Mouse (Mus musculus) mature B cell (primary cell): ENCODE measurements at regions not wholly inside any gene's neighbourhood (a gene's known extent, or its start where the extent isn't known, plus 50 kb on each side); places are given as distances from the start of the nearest gene placed in this dataset.

Experiments used
- in situ Hi-C: fragments of 300-500 bp; cut with MboI; formaldehyde crosslinking; loops from 2 replicates; pipeline ENCODE4 v1.14.3; 2019

DNA sequence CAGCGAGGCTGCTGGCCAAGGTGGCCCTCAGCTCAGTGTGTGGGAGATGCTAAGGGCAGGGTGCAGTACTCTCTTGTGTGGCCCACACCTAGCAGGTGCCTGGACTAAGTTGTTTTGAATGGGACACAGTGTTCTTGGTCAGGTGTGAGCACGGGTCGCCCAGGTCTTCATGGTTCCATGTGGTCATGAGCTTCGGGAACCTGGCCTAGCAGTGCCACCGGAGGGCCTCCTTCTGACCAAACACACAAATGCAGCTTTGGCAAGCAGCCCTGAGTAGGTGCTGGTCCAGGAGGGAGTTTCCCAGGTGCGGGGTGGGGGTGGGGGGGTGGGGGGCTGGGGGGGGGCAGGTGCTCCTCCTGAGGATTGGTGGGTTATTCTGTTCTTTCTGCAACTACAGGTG, 127.6 kb downstream of the Gadd45g start:
- in situ Hi-C loops, result no loop called here

DNA sequence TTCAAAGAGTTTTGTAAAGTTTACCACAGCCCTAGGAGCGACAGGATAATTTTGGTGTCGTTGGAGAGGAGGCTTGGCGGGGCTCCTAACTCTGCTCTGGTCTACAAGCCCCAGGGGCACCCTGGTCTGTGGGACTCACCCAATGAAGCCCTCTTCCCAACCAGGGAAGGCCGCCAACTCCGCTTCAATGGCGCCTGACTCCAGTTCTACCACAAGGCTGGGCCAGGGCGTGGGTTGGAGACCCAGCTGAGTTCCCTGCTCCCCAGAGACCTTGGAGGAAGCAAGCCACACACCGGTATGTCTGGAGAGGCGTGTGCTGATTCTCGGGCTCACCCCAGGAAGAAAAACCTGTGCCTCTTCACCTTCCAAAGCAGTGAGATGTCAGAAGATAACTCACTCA, 128.9 kb downstream of the Gadd45g start:
- in situ Hi-C loops, result no loop called here

DNA sequence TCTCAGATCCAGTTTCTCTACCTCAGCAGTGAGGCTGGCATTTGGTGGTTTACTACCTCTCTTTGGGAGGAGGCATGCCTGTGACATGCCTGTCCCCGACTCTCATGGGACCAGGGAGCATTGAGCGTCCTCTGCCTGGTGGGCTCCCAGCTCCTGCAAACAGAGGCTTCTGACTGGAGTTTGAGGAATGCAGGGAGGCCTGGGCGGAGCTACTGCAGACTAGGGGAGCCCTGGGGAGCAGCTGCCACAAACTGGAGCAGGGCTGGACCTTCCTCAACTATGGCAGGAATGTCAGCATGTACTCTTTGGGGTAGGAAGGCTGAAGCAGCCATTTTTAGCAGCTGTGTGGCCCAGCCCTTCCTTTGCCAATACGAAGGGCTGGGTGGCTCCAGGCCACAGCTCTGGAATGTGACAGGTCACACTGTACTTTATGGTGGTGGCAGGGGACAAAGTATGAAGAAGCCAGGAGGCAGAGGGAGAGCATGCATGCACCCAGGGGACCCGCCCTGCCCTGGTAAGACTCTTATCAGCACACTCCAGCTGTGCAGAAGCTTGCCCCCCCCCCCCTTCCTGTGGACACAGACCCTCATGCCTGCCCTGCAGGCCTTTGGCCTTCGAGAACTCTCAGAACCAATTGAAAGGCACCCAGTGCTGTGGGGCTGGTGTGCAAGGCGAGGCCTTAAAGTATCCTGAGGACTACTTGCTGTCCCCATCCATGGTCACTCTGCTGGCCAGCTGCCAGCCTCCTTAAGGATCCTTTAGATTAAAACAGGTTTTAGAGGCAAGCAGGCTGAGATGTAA, 129.5 kb downstream of the Gadd45g start:
- in situ Hi-C loops, result no loop called here

DNA sequence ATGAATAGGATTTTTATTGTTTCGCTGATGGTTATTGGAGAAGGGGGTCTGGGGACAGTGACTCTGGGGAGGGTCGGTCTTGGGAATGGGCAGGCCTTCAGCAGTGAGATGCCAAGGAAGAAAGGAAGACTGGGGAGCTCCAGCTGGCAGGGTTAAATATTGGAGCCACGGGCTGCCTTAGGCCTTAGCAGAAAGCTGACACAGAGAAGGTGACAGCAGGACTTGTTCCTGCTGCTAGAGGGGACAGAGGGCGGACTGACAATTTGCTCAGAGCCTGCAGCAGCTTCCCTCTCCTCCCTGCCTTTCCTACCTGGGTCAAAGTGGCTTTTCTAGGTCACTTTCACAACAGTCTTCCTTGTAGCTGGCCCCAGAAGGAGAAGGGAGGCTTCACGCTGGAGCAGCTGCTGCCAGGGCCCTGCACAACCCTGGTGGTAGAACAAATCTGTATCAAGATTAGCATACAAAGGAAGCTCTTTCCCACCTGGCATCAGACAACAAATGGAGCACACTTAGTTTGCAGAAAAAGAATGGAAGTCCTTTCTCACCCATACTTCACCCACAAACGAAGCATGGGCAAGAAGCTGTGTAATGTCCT, 130.2 kb downstream of the Gadd45g start:
- in situ Hi-C loops, result no loop called here

DNA sequence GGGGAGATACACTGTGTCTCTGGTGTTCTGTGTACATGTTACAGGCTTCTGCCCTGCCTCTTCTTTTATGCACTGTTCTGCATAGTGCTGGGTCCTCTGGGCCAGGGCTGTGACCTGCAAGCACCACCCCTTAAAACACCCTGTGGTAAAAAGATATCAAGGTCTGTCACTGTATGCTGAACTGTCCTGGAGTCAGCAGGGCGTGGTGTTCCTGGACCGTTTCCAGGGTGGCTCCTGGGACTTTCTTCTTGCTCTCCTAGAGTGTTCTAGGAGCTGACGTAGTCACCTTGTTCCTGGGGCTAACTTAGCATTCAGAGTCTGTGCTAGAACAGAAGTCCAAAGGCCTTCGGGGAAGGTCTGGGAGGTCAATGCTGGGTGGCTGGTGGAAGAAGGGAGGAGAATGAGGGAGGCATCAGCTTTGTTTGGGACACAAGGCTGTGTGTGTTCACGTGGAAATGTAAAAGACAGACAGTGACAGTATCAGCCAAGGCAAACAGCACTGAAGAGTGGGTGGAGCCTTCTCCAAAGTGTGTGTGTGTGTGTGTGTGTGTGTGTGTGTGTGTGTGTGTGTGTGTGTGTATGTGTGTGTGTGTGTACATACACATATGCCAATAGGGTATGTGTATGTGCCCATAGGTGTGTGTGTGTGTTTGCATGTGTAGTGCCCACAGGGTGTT, 133.0 kb downstream of the Gadd45g start:
- in situ Hi-C loops, result no loop called here

DNA sequence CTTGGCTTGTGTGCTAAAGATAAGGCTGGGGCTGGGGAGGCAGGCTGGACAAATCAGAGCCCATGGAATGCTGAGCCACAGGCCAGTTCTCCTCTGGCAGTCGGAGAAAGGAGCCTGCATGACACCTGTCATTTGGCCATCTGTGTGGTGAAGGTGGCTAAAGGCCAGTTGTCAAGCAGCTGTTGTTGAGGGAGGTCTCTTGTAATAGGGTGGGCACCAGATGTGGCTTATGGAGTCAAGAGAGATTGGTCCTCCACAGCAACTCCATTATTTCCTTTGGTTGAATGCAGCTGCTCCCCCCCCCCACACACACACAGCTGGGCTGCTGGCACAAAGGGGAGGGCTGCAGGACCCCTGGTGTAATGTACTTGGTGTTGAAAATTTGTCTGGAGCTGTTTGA, 133.9 kb downstream of the Gadd45g start:
- in situ Hi-C loops, result no loop called here

DNA sequence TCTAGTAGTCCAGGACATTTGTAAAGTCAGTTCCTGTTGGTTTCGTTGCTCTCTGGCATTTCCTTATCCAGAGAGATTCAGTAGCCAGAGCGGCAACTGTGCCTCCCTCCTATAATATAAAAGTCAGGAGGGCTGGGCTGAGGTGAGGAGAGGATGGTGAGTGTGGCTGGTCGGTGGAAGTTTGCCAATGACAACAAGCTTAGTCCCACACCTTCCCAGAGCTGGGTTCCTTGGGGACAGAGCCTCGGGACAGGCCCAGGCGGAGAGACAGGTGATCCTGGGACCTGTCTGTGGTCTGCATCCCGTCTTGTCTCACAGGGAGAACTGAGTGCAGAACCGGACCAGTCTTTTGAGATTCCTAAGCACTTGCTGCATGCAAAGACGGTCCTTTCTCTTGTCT, 136.5 kb downstream of the Gadd45g start:
- in situ Hi-C loops, result no loop called here

DNA sequence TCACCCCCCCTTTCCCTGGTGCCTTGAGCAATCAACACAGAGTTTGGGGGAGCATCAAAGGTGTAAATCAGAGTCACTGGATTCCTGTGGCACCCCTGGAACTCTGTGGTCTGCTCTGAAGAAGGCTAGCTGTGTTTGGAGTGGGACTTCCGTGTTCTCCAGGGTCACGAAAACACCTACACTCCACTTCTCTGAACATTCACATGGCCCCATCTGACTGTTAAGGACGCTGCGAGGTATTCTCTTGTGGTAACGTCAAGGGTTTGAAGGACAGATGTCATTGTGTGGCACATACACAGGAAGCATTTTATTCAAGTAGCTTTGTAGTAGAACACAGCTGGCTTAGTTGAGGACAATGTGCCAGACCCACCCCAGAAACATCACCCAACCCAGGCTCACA, 137.1 kb downstream of the Gadd45g start:
- in situ Hi-C loops, result no loop called here

DNA sequence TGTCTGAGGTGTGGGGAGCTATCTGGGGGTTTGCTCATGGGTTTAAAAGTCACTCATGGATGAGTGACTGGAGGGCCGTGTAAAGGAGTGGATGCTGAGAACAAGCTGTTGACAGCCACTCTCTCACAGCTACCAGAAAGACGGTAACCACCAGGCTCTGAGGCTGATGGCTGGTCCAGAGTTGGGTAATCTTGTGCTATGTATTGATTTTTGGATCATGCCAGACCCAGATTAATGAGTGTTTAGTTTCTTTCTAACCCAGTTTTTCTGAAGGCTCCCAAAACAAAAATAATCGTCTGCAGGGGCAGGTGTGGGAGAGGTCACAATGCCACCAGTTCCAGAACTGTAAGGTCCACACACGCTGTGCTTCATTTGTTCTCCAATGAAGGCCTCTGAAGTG, 144.9 kb downstream of the Gadd45g start:
- in situ Hi-C loops, result no loop called here

DNA sequence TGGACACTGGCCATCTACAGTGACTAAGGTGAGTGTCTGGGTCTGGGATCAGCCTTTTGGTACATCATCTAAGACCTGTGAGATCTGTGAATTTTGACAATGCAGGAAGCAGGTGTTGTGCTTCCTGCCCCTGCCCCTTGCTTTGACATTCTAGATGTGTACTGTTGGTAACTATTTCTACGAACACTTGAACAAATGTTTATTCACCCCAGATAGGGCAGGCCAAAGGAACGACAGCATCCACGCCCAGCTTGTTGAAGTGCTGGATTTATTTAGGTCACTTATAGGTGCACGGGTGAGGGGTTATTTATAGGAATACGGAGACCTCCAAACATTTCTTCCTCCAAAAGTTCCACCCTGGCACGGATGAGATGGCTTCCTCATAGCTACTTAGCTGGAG, 146.4 kb downstream of the Gadd45g start:
- in situ Hi-C loops, result no loop called here

DNA sequence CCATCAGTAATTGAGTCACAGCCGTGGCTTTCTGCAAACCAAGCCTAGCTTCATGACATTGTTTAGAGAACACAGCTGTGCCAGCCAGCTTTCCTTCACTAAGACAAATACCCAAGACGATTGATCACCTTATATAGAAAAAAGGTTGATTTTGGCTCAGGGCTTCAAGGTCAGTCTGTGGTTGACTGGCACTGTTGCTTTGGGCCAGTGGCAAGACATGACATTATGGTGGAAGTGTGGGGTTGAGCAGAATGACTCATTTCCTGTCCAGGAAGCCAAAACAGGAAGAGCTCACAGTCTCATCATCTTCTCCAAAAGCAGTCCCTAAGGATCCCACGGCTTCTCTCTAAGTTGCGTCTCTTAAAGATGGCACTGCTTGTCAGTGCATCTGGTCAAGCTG, 149.7 kb downstream of the Gadd45g start:
- in situ Hi-C loops, result no loop called here

DNA sequence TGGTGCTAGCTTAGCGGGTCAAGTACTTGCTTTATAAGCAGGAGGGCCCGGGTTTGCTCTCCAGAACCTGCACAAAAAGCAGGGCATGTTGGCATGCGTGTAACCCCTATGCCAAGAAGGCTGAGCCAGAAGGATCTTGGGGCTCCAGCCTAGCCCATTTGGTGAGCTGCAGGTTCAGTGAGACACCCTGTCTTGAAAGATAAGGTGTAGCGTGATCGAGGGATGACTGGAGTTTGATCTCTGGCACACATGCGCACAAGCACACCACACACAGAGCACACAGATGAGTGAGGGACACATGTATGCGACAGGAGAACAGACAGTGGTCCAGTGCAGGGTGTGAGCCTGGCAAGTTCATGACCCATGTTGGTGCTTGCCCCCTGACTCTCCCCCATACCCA, 152.1 kb downstream of the Gadd45g start:
- in situ Hi-C loops, result no loop called here

DNA sequence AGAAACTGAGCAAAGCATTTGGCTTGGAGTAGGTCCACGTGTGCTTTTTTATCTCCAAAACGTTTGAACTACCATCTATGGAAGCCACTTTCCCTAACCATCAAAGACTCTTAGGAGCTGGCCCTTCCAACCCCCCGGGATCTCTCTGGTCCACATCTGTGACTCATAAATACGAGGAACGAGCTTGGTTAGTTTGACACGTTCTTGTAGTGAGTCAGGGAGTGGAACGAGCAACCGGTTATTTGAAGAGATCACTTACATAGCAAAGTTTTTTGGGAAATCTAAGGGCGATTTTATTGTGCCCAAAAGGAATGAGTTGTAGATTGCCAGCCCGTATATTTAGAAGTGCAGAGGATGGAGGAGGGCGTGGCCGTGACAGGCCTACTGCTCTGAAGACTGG, 155.3 kb downstream of the Gadd45g start:
- in situ Hi-C loops, result no loop called here

DNA sequence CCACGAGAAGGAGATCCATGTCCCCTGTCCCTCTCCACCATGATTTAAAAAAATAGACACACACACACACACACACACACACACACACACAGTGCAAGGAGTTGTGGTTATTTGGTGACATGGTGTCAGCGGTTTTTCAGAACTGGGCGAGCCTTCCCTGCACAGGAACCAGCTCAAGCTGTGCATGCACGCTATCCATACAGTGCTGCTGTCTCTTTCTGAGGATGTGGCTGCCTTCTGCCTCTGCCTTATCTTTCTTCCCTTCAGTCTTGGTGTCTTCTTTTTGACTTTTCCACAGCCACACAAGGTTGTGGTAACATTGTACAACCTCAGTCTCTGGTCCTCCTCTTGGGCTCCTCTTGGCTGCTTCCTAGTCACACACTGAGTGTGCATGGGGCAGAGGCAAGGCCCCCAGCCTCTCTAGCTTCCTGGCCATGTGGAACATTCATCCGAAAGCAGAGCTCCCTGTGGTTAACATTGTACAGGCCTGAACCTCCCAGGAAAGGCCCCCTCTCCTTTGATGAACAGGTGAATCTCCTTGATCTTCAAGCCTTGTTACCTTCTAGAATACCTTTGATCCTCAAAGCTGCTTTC, 157.6 kb downstream of the Gadd45g start:
- in situ Hi-C loops, result no loop called here

DNA sequence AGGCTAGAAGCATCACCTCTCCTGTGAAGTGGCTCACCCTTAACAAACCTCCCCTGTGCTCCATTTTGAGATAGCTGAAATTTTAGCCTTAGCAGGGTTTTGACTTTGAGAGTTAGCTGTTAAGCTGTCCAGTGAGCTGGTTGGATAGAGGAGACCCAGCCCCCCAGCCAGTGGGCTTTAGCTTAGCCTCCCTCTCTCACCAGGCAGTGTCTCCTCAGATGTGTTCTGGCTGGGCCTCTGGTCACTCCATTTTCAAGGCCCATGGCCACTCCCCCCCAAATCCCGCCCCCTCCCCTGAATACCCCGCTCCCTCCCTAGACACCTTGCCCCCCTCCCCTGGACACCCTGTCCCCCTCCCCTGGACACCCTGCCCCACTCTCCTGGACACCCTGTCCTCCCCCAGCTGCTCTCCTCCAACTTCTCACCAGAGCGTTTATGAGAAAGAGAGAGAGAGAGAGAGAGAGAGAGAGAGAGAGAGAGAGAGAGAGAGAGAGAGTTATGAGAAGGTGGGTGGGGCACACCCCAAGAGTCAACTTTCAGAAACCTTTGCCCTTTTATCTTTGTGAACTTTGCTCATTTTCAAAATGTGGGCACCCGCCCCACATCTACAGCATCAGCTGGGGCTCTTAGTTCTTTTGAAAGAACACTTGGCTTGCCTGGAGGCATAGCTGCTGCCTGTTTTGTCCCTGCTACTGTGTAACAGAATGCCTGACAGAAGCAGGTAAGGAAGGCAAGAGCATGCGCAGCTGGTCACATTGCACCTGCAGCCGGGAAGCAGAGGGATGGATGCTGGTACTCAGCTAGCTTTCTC, 161.3 kb downstream of the Gadd45g start:
- in situ Hi-C loops, result no loop called here

DNA sequence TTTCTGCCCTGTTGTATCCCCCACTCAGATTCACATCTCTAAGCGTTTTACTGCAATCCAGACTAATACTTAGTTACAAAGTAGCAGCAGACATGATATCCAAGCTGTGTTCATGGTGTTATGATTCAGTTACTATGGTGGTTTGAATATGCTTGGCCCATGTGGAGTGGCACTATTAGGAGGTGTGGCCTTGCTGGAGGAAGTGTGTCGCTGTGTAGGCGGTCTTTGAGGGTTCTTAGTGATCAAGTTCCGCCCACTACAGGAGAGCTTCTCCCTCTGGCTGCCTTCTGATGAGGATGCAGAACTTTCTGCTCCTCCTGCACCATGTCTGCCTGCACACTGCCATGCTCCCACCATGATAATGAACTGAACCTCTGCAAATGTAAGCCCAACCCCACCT, 162.8 kb downstream of the Gadd45g start:
- in situ Hi-C loops, result no loop called here

DNA sequence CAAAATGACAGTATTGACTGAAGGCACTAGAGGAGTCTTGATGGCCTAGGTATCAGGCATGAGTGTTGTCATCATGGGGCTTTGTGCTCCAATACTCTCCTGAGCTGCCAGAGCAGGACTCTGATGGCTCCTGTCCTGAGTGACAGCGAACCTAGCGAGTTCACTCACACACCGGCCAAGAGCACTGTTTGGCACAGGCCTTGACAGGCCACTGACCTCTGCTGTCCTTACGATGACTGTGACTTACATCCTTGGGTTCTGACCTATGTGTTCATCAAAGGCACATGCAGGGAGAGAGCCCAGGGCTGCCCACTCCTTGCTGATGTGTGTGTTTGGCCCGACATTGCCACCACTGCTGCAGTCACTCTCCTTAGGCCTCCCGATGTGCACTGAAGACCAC, 163.3 kb downstream of the Gadd45g start:
- in situ Hi-C loops, result no loop called here

DNA sequence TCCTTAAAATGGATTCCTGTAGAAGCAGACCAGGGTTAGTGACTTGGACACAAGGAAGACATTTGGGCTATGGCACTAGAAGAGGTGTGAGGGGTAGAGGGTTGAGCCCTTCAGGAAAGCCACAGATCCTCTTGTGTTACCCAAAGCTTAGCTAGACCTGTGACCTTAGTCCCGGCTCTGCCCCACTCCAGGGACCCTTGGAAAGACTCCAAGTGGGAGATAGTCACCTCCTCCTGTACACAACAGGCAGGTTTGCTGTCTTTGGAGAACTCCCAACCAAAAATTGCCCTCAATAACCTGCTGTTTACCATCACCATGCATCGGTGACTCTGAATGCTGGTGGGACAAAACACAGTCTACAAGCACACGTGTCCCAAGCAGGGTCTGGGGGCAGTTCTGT, 164.5 kb downstream of the Gadd45g start:
- in situ Hi-C loops, result no loop called here

DNA sequence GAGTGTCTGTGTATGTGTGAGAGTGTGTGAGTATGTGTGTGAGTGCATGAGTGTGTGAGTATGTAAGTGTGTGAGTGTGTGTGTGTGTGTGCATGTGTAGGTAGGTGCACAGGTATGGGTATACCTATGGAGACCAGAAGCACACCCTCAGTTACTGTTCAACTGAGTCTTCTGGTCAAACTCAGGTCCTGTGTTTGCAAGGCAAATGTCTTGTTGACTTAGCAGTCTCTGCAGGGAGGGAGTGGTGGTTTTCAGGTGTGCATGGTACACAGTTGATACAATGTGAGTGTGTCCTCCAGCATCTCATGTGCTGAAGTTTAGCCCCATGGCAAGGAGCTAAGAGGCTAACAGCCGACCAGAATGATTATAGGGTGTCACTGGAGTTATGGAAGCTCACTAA, 166.7 kb downstream of the Gadd45g start:
- in situ Hi-C loops, result no loop called here

DNA sequence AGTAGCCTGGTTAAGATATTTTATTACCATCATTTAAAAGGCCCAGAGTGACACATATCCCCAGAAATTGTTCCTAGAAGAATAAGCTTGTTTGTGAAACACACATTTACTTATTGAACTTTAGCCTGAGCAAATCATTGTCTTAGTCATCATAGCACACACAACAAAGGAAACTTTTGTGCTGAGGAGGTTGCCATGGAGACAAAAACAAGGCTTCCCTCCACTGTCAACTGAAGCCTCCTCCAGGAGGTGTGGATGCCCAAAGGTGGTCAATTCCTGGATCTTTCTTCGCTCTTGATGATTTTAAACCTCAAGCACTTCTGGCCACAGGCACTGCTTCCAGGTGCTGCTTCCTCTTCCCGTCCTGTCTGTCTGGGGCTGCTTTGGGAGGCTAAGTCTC, 167.3 kb downstream of the Gadd45g start:
- in situ Hi-C loops, result no loop called here

DNA sequence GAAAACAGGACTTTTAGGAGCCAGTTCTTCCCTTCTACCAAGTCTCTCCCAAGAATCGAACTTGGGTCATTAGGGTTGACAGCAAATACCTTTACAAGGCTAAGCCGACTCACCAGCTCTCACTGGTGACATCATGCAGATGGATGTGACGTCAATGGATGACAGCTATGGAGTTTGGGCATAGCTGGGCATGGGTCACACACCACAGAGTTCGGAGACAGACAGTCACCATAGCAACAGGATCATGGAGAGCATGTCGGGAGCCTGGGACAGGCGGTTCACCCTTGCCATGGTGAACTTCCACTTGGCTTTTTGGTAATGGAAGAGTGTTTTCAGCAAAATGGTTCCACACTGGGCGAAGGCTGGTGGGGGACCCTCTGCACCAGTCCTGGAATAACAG, 168.1 kb downstream of the Gadd45g start:
- in situ Hi-C loops, result no loop called here

DNA sequence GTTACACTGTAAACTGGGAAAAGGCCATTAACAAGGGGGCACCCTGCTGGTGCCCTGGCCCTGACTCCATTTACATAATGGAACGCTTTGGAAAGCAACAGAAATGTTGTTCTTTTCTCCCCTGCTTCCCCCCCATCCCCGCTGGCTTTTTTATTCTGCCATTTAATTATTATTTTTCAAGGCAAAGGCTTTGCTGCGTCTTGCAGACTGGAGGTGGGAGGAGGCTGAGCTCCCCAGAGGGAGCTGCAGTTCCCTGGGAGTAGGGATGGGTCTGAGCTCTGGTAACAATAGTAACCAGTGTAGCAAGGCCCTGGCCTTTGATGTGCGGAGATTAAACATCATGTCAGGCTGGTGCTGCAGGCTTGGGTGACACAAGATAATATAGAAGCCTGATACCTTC, 168.6 kb downstream of the Gadd45g start:
- in situ Hi-C loops, result no loop called here
